Mouse (Mus musculus): Measurements from ENCODE around the gene Erg.

- TF ChIP-seq POLR2A (IDR thresholded peaks at IDR 0.05; ENCODE audit: low read depth, low read length) (no peak), CTCF (IDR thresholded peaks at IDR 0.05; ENCODE audit: extremely low read depth, insufficient read length, insufficient replicate concordance, low read depth, low read length) (no peak)
These were observed 130.5 kb downstream of the Erg start for GRCm38 (mm10) chr16:95455896-95456295.
